Comparison of ENCODE assay signal across 11 mouse cellular contexts in the genomic region with DNA sequence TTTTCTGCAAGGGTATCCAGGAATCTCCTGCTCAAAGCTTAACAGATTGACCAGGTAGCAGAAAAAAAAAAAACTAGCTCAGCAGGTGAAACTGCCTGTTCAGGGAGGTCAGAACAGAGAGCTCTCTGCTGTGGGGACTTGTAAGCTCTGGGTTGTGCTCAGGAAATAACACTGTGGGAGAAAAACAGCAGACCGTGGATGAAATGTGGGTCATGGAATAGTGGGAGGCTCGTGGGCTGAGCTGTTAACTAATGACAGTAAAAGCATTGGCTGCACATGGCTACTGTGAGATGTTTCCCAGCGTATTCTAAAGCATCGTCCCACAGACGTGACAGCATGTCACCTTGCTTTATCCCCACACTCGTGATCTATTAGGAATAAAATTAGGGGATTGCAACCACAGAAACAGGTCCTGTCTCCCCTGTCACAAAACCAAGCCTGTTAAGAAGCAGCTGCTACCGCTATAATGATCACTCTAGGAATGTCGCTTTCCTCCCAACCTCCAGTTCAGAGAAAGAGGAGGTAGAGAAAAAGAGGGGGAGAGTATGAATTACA. TPM values are rescaled to one million over a fixed set of nuclear protein-coding genes. Genes with fewer than 3 reads are reported as not detected.
A peak's percentile ranks its signal among the peaks of the same experiment; 100 is the strongest.
DNase-seq lines count a peak whose midpoint lies in the region; ATAC-seq lines count a peak whose summit lies in the region.
"Had no signal": no experiment of that assay in that cellular context is flagged by ENCODE, and none has a peak within 500 bp of the region (broad histone marks: within the 10 kb centered on the region; RNA-seq: fewer than 3 reads in every experiment).

No protein-coding gene starts in this region.

- H3K9me3 ChIP-seq in embryonic facial prominence, embryonic 13.5 days, result no peaks in the 10 kb centered on the region
- H3K9me3 ChIP-seq in embryonic facial prominence, embryonic 10.5 days, result no peaks in the 10 kb centered on the region
- H3K9me3 ChIP-seq in limb, embryonic 12.5 days, result no peaks in the 10 kb centered on the region
- H3K9me3 ChIP-seq in limb, embryonic 10.5 days (replicated peaks), result no peaks in the 10 kb centered on the region
- H3K9me3 ChIP-seq in neural tube, embryonic 14.5 days (ENCODE audit: control insufficient read depth, low read length), result no peaks in the 10 kb centered on the region
- H3K9me3 ChIP-seq: G1E; heart, embryonic 10.5 days had no signal

- H3K27ac ChIP-seq in embryonic facial prominence, embryonic 13.5 days, result no peak overlapping the region
- no peak overlapping the region for H3K27ac ChIP-seq in embryonic facial prominence, embryonic 10.5 days (replicated peaks)
- H3K27ac ChIP-seq in limb, embryonic 12.5 days, result 0 out of 2 replicates have a peak overlapping the region, but pooled peaks have one; percentile 3
- no peak overlapping the region for H3K27ac ChIP-seq in limb, embryonic 10.5 days
- H3K27ac ChIP-seq in neural tube, embryonic 14.5 days (ENCODE audit: low read depth, low read length), result no peak overlapping the region
- H3K27ac ChIP-seq: heart, embryonic 10.5 days had no signal

- no peak for DNase-seq in embryonic facial prominence, embryonic 10.5 days (ENCODE audit: low spot score)
- DNase-seq in limb, embryonic 10.5 days (ENCODE audit: low spot score), result no peak
- DNase-seq in cerebellum, adult 9-11 months, result peak; percentile 85
- no peak for DNase-seq in thymus, adult 18-20 months
- DNase-seq in c-Kit-positive CD71-positive TER-119-positive erythroid progenitor cells, embryonic 14.5 days (ENCODE audit: low spot score), result no peak
- DNase-seq: thymus, postnatal 14 days had no signal

- peaks cover 14% of the 10 kb centered on the region; the same call in 1 of the 2 replicates for H3K4me1 ChIP-seq in embryonic facial prominence, embryonic 13.5 days
- peaks cover 7% of the 10 kb centered on the region; the same call in 1 of the 2 replicates for H3K4me1 ChIP-seq in embryonic facial prominence, embryonic 10.5 days
- H3K4me1 ChIP-seq in limb, embryonic 12.5 days (replicated peaks), result peaks cover 17% of the 10 kb centered on the region
- H3K4me1 ChIP-seq in limb, embryonic 10.5 days, result peaks cover 27% of the 10 kb centered on the region
- 0 out of 2 replicates have a peak, but pooled peaks cover 4% of the 10 kb centered on the region for H3K4me1 ChIP-seq in neural tube, embryonic 14.5 days (ENCODE audit: control insufficient read depth, insufficient read depth, low read length)
- H3K4me1 ChIP-seq: heart, embryonic 10.5 days had no signal

- H3K27me3 ChIP-seq in embryonic facial prominence, embryonic 13.5 days, result no peaks in the 10 kb centered on the region
- no peaks in the 10 kb centered on the region for H3K27me3 ChIP-seq in embryonic facial prominence, embryonic 10.5 days (replicated peaks; ENCODE audit: low read depth, poor library complexity, severe bottlenecking)
- no peaks in the 10 kb centered on the region for H3K27me3 ChIP-seq in limb, embryonic 12.5 days
- no peaks in the 10 kb centered on the region for H3K27me3 ChIP-seq in limb, embryonic 10.5 days (ENCODE audit: low read depth, poor library complexity, severe bottlenecking)
- no peaks in the 10 kb centered on the region for H3K27me3 ChIP-seq in neural tube, embryonic 14.5 days (ENCODE audit: control insufficient read depth, insufficient read depth, low read length)

- no peaks in the 10 kb centered on the region for H3K36me3 ChIP-seq in embryonic facial prominence, embryonic 13.5 days
- H3K36me3 ChIP-seq in embryonic facial prominence, embryonic 10.5 days (replicated peaks), result no peaks in the 10 kb centered on the region
- H3K36me3 ChIP-seq in limb, embryonic 12.5 days, result no peaks in the 10 kb centered on the region
- no peaks in the 10 kb centered on the region for H3K36me3 ChIP-seq in limb, embryonic 10.5 days
- no peaks in the 10 kb centered on the region for H3K36me3 ChIP-seq in neural tube, embryonic 14.5 days (ENCODE audit: control insufficient read depth, insufficient read depth, low read length)
- H3K36me3 ChIP-seq: G1E; heart, embryonic 10.5 days had no signal

- no peak for ATAC-seq in embryonic facial prominence, embryonic 13.5 days (ENCODE audit: insufficient number of reproducible peaks, insufficient read depth, low FRiP score, low TSS enrichment, low read depth)
- no peak for ATAC-seq in limb, embryonic 12.5 days (ENCODE audit: insufficient number of reproducible peaks, insufficient read depth, low FRiP score, low TSS enrichment, low read depth)
- ATAC-seq in neural tube, embryonic 14.5 days (ENCODE audit: low read depth), result no peak

- no peak overlapping the region for H3K4me3 ChIP-seq in embryonic facial prominence, embryonic 13.5 days
- H3K4me3 ChIP-seq in embryonic facial prominence, embryonic 10.5 days, result no peak overlapping the region
- no peak overlapping the region for H3K4me3 ChIP-seq in limb, embryonic 12.5 days (replicated peaks)
- H3K4me3 ChIP-seq in limb, embryonic 10.5 days, result no peak overlapping the region
- no peak overlapping the region for H3K4me3 ChIP-seq in neural tube, embryonic 14.5 days (ENCODE audit: low read depth, low read length)
- H3K4me3 ChIP-seq: heart, embryonic 10.5 days had no signal

- peak overlapping the region; percentile 28; the same call in 1 of the 2 replicates for H3K4me2 ChIP-seq in embryonic facial prominence, embryonic 13.5 days
- H3K4me2 ChIP-seq in limb, embryonic 12.5 days, result peak overlapping the region; percentile 86
- H3K4me2 ChIP-seq in neural tube, embryonic 14.5 days (ENCODE audit: low read depth, low read length), result peak overlapping the region; percentile 15; the same call in 1 of the 2 replicates

- no peak overlapping the region for H3K9ac ChIP-seq in embryonic facial prominence, embryonic 13.5 days
- no peak overlapping the region for H3K9ac ChIP-seq in limb, embryonic 12.5 days (replicated peaks)
- no peak overlapping the region for H3K9ac ChIP-seq in neural tube, embryonic 14.5 days (replicated peaks; ENCODE audit: low read depth, low read length)

- WGBS in embryonic facial prominence, embryonic 13.5 days, result 48% methylated on average over 8 of the region's 8 CpGs
- WGBS in embryonic facial prominence, embryonic 10.5 days, result 73% methylated on average over 8 of the region's 8 CpGs
- WGBS in limb, embryonic 12.5 days, result 34% methylated on average over 8 of the region's 8 CpGs
- 67% methylated on average over 8 of the region's 8 CpGs for WGBS in limb, embryonic 10.5 days
- WGBS in neural tube, embryonic 14.5 days, result 39% methylated on average over 8 of the region's 8 CpGs

RNA-seq across cellular contexts. Expression of a gene that starts 4.1 kb away (rescaled TPM):
- 17.0 and 21.1 TPM in 2 replicates for polyA plus RNA-seq in embryonic facial prominence, embryonic 13.5 days (2015; fragmentation: Nextera tagmentation; extraction: Ambion mirVana)
- 7.7 and 8.5 TPM in 2 replicates for polyA plus RNA-seq in embryonic facial prominence, embryonic 10.5 days (2016; fragmentation: Nextera tagmentation; extraction: Ambion mirVana)
- polyA plus RNA-seq in limb, embryonic 12.5 days (2016; fragmentation: Nextera tagmentation; extraction: Ambion mirVana), result 26.6 and 27.0 TPM in 2 replicates
- polyA plus RNA-seq in limb, embryonic 10.5 days (2016; fragmentation: Nextera tagmentation; extraction: Ambion mirVana), result 6.1 and 10.1 TPM in 2 replicates
- polyA plus RNA-seq in neural tube, embryonic 14.5 days (2014; fragmentation: Nextera tagmentation; extraction: Ambion mirVana), result 8.4 and 9.2 TPM in 2 replicates

Comparison
In these comparisons a context has a peak if more than half of its experiments do, and no peak if none do; other contexts are left out.
1. H3K4me2 ChIP-seq: peak in every context shown above with its lines; median percentile 86 in limb, embryonic 12.5 days; 28 in embryonic facial prominence, embryonic 13.5 days; 15 in neural tube, embryonic 14.5 days.